Mouse (Mus musculus) Muller cell, postnatal 12 days (primary cell): Measurements from ENCODE around the gene Rps6ka1.
"Not testable (repeated sequence)": the region's sequence is repeated elsewhere in the genome, so short reads cannot be mapped to it uniquely, and the experiment has no call there.

Experiments used
- DNase-seq: peaks from one replicate; pipeline ENCODE4 v3.0.0-alpha.2; 2015; ENCODE audit errors: inconsistent ontology term

The Rps6ka1 gene

GRCm38 (mm10) chr4:133863795-133864379 lies 23.7 kb downstream of the Rps6ka1 start:
- DNase-seq, result no peak

GRCm38 (mm10) chr4:133857527-133857926 lies 30.1 kb downstream of the Rps6ka1 start:
- DNase-seq, result no peak

GRCm38 (mm10) chr4:133854621-133855020 lies 33.0 kb downstream of the Rps6ka1 start:
- DNase-seq, result no peak

- DNase-seq, result no peak
Observed at GRCm38 (mm10) chr4:133853630-133854029, 34.0 kb downstream of the Rps6ka1 start.

GRCm38 (mm10) chr4:133846625-133847024 lies 41.0 kb downstream of the Rps6ka1 start:
- DNase-seq, result no peak

GRCm38 (mm10) chr4:133845060-133845459 lies 42.5 kb downstream of the Rps6ka1 start:
- DNase-seq, result no peak

- DNase-seq, result no peak
Observed at GRCm38 (mm10) chr4:133844209-133844841, 43.3 kb downstream of the Rps6ka1 start.

GRCm38 (mm10) chr4:133842992-133843737 lies 44.4 kb downstream of the Rps6ka1 start:
- no peak for DNase-seq

GRCm38 (mm10) chr4:133841756-133842483 lies 45.7 kb downstream of the Rps6ka1 start:
- DNase-seq, result not testable (repeated sequence)

- no peak for DNase-seq
Observed at GRCm38 (mm10) chr4:133841035-133841434, 46.6 kb downstream of the Rps6ka1 start.

- DNase-seq, result no peak
Observed at GRCm38 (mm10) chr4:133840501-133840900, 47.1 kb downstream of the Rps6ka1 start.

- DNase-seq, result no peak
Observed at GRCm38 (mm10) chr4:133839385-133839826, 48.2 kb downstream of the Rps6ka1 start.

GRCm38 (mm10) chr4:133836575-133836974 lies 51.0 kb downstream of the Rps6ka1 start:
- no peak for DNase-seq

GRCm38 (mm10) chr4:133835211-133835610 lies 52.4 kb downstream of the Rps6ka1 start:
- no peak for DNase-seq

- no peak for DNase-seq
Observed at GRCm38 (mm10) chr4:133832945-133833874, 54.4 kb downstream of the Rps6ka1 start.

GRCm38 (mm10) chr4:133830453-133830852 lies 57.1 kb downstream of the Rps6ka1 start:
- DNase-seq, result no peak

- DNase-seq, result peak; percentile 59
Observed at GRCm38 (mm10) chr4:133829281-133830070, 58.1 kb downstream of the Rps6ka1 start.

- no peak for DNase-seq
Observed at GRCm38 (mm10) chr4:133827887-133828794, 59.5 kb downstream of the Rps6ka1 start.

GRCm38 (mm10) chr4:133827354-133827753 lies 60.2 kb downstream of the Rps6ka1 start:
- no peak for DNase-seq
